Mouse (Mus musculus) lung, adult 2 months (tissue): ENCODE data around the gene Sel1l.

Experiments
- CTCF ChIP-seq: fragments of 200-500 bp; IDR thresholded peaks from 2 replicates; pipeline ENCODE4 v1.5.1; 2011; ENCODE audit warnings: mild to moderate bottlenecking, low read length, control low read depth; ENCODE audit not compliant: insufficient read depth
- POLR2A ChIP-seq: fragments of 200-500 bp; IDR thresholded peaks from 2 replicates; pipeline ENCODE4 v1.6.1; 2011; ENCODE audit warnings: low read depth, mild to moderate bottlenecking, control low read depth, low read length, borderline replicate concordance; ENCODE audit errors: extremely low read depth

DNA sequence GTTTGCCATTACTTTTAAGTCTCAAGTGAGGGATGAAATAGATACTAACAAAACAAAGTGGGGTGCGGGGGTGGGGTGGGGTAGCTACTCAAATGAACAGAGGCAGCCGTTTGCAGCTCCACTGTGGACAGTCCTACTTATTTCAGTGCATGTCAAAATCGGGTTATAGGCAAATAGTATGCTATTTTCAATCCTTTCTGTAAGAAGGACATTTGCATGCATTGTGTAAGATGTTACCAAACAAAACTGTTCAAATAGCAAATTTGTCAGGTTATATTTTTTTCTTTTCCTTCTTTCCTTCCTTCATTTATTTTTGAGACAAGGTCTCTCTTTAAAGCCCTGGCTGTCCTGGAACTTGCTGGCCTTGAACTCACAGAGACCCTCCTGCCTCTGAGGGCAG is 44.7 kb downstream of the Sel1l start:
- TF ChIP-seq CTCF (no peak), POLR2A (no peak)
